Mouse (Mus musculus): ENCODE measurements around the gene Dcun1d2.
A peak's percentile ranks its signal among the peaks of the same experiment; 100 is the strongest.

Dcun1d2 gene

DNA sequence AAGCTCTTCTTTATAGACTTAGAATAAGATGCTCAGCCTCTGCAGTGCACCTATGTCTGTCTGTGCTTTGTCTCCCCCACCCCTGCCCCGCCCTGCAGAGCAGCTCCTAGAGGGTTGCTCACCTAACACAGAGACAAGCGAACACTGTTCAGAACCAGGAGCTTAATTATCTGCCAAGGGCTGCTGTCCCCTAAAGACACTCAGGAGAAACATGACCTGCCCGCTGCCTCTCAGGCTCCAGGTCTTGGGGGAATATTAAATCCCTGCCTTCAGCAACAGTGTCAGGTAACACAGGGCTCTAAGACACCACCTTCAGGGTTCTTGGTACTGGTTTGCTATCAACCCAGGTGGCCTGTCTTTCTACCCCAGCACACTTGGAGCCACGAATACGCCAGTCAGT lies 34.5 kb downstream of the Dcun1d2 start:
- no peak for DNase-seq (ENCODE audit: low read depth)

DNA sequence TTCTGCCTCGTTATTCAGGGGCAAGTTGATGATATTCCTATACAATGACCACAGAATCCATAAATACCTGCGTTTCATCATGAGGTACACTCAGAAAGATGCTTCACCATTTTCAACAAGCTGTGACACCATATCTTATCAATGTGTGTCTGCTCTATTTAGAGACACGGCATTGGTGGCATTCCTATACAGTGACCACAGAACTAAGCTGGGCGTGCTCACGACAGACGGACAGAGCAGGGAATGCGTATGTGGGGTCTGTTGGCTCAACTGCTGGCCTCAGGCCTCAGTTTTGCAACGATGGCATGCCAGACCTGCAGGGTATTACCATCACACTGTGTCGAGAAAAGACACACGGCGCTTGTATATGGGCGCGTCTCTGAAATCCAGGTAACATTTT lies 35.1 kb downstream of the Dcun1d2 start:
- no peak for DNase-seq (ENCODE audit: low read depth)

DNA sequence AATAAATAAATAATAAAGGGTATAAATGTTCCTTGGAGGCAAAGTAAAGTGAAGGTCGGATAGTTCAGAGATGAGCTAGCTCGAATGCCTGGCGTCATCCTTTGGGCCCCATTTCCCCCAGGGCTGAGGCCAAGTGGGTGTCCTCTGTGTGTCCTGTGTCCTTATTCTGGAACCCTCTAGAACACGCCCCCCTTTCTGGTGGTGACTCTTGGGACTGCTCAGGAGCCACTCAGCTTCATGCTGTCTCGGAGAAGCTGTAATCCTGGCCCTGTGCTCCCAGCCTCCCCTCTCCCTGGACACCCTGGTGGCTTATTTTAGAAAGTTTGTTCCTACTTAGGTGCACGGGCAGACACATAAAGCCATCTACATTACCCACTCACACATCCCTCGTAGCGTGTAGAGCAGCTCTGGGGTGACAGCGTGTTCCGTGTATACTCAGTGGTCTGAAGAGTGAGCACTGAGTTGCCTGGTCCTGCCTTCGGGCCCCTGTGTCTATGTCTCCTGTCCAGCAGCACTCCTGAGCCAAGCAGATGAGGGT lies 43.5 kb downstream of the Dcun1d2 start:
- DNase-seq (ENCODE audit: low read depth) = no peak

DNA sequence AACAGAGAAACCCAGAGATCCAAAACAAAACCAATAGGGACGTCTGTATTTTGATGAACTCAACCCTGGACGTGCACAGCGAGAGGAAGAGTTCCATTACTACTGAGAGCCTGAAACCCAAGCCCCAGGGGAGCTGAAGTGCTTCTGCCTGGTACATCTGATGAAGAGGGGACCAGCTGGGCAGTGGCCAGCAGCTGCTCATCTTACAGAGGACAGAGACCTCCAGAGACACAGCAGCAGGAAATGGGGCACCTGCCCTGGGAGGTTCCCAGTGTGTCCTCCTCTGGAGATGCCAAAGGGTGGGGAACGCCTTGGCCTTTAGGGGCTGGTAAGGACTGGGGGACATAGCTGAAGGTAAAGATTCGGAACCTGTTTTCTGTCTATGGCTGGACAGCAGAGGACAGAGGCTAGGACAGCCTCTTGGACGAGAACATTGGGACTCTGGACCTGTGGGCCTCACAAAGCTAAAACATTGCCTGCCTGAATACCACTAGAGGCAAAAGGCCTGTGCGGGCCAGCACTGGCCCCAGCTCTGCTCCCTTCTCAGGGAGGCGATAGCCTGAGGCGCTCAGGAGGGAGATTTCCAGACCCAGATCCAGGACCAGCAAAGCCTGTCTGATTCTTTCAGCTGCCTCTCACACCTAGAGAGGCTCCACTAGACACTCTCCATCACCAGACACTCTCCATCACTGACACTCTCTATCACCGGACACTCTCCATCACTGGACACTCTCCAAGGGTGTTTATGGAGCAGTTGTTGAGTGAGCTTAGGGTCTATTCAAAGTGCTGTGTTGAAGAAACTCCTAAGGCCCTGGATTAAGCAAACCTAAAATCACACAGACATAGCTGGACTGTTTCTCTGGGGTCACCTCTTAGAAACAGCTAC lies 44.7 kb downstream of the Dcun1d2 start:
- DNase-seq (ENCODE audit: low read depth) = no peak

DNA sequence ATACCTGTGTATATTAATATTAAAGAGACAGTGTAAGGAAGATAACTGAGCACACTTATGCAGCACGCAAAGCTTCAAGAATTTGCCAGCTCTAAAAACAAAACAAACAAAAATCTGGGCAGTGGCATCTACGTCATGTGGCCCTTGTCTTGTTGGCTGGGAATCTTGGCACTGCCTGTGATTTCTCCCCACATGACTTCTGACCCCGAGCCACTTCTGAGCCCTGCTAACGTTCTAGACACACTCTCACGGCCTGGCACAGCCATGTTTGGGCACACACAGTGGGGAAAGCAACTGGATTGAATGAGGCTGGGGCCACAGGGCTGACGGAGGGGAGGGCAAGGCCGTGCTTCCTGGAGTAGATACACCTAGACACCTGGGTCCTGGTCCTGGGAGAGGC lies 47.2 kb downstream of the Dcun1d2 start:
- DNase-seq (ENCODE audit: low read depth) = no peak

DNA sequence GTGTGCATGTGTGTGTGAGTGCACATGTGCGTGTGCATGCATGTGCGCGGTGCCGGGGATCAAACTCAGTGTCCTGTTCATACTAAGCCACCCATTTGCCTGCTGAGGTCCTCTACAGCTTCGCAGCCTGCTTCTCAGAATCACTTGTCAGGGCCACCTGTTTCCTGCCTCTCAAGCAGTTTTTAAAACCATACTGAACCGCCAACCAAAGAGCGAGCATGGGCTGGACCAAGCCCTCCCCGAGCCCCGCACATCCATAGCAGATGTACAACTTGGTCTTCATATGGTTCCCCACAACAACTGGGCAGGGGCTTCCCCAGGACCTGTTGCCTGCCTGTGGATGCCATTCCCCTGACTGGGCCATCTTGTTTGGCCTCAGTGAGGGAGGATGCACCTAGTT lies 47.9 kb downstream of the Dcun1d2 start:
- no peak for DNase-seq (ENCODE audit: low read depth)

DNA sequence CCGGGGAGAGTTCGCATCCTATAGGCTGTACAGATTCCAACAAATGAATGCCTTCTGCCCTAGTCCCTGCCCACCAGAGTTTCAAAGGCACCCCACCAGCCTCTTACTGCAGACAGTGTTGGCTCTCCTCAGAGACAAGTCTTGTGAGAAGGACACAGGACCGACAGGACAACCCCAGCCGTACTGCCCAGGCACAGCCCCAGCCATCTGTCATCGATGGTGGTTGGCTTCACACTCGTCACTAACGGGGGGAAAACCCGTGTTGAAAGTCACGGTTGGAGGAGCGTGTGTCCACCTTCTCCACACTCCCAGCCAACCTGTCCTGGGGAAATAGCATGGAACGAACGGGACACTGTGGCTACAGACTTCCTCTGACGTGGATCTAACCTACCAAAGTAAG lies 53.1 kb downstream of the Dcun1d2 start:
- no peak for DNase-seq (ENCODE audit: low read depth)

DNA sequence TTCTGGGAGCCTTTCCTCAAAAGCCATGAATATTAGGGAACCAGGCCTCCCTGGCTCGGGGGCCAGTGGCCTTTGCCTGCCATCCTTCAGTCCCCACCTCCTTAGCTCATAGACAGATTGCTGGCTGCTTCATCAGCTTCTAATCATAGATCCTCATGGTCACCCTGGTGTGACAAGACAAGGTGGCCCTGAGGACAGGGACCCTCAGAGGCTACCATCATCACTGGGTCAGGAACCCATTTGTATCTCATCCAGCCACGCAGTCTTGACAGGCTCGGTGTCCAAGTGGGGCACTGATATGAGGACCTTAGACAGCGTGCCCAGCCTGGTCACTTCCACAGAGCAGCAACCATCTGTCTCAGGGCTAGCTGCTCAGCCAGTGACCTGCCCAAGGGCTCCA lies 57.5 kb downstream of the Dcun1d2 start:
- no peak for DNase-seq (ENCODE audit: low read depth)

DNA sequence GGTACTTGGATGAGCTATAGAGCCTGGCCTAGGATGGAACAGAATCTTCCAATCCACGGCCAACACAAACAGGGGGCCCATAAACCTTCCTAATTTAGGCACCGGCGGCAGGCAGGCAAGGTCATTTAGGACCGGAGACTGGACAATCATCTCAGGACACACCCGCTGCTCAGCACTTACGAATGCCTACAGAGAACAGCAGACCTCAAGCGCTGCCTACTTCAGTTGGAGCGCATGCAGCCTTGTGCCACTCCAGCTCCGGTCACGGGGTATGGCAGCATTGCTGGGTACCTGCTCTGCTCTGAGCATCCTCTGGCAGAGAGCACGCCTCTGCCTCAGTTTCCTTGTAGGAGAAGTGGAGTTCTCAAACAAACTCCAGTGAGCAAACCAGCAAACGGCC lies 58.1 kb downstream of the Dcun1d2 start:
- DNase-seq (ENCODE audit: low read depth) = no peak

DNA sequence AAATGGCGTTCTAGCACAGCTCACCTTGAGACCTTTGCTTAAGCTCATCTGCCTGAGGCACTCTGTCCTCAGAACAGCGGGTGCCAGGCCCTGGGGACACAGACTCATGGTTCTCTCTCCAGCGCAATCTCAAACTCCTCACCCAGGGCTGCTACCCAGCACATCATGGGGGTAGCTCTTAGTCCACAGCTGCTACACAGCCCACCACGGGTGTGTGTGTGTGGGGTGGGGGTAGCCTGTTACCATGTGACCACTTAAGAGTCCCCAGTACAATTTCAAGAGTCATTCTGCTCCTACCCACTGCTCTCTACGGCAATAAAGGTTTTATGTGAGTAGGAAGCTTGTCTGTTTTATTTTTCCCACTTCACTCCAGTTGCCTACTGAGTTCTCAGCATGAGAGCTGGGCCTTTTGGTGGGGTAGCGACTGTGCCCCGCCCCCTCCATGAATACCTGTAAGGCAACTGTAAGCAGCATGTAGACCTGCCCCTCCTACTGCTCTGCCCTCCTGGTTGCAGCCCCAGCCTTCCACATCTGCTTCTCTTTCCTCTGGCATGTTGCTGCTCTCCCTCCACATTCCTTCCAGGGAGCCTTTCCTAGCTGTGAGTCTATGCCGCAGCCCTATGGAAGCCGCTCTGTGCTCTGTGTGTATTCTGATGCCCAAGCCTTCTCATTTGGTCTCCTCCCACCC lies 58.9 kb downstream of the Dcun1d2 start:
- DNase-seq (ENCODE audit: low read depth) = no peak

DNA sequence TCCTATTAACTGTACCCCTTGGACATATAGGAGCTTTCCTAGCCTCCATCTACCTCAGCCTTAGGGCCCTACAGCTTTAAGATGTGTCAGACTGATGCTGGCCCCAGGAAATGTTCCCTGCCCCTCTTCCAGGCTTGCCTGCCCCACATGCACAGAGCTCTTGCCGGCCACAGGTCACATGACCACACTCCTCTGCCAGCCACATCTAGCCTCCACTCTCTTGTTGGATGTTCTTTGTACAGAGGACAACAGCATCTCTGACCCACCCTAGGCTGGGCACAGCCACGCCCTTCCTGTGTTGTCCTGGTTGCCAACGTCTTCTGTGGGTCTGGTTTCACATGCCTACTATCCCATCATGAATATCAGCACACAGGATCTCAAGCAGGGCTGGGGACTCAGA lies 60.7 kb downstream of the Dcun1d2 start:
- DNase-seq (ENCODE audit: low read depth) = peak; percentile 17

DNA sequence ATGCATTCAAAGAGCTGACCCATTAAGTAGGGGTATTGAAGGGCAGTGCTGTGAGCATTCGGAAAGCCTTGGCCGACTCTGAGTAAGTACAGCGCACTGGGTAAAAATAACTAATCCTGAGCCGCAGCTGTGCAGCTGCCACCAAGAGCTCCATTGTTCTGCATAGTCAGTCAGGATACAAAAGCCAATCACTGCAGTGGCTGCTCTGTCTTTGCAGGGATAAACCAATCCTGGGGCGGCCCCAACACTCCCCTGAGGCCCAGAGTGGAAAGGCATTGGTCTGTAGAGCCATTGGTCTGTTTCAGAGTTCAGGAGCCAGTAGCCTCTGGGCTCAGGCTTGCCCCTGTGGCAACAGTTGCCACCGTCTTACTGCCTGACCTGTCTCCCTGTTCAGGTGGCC lies 61.6 kb downstream of the Dcun1d2 start:
- no peak for DNase-seq (ENCODE audit: low read depth)

DNA sequence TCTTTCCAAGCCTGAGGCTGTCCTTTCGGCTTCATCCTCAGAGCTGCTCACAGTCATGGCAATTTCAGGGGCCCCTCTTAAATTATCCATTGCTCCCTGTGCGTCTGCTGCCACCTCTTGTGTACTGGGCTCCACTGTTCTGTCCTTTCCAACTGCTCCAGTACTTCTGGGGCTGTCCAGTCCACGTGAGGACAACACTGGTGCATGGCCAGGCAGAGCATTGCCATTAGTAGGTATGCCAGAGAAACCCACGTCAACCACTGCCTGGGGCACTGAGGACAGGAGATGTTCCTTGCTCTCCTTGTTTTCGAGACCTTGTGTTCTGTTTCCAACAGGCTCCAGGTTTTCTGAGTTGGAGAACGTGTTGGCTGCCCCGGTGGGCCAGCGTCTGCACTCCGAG lies 63.5 kb downstream of the Dcun1d2 start:
- no peak for DNase-seq (ENCODE audit: low read depth)

DNA sequence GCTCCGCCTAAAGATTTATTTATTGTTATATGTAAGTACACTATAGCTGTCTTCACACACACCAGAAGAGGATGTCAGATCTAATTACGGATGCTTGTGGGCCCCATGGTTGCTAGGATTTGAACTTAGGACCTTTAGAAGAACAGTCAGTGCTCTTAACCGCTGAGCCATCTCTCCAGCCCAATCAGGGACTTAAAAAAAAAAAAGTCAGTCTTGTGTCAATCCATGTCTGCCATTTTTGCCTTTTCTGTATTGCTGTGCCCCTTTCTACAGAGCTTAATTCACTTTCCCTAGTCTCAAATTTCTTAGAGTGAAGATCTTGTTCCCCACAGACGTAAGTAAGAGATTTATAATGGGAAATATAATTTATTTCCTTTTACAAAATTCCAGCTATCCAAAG lies 69.5 kb downstream of the Dcun1d2 start:
- no peak for DNase-seq (ENCODE audit: low read depth)

DNA sequence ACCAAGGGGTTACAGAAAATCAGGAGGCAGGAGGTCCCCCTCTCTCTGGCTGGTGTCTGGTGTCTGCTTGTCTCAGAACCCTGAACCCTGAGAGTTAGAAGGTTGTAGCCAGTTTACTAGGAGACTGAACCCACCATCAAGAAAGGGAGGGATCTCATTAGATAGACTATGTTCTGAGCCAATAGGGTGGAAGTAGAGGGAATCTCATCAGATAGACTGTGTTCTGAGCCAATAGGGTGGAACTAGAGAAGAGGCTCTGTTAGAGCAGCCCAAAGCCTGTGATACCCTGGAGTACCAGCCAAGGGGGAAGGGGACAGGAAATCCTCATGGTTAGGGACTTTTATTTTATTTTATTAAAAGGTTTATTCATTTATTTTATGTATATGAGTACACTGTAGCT lies 69.9 kb downstream of the Dcun1d2 start:
- DNase-seq (ENCODE audit: low read depth) = no peak

DNA sequence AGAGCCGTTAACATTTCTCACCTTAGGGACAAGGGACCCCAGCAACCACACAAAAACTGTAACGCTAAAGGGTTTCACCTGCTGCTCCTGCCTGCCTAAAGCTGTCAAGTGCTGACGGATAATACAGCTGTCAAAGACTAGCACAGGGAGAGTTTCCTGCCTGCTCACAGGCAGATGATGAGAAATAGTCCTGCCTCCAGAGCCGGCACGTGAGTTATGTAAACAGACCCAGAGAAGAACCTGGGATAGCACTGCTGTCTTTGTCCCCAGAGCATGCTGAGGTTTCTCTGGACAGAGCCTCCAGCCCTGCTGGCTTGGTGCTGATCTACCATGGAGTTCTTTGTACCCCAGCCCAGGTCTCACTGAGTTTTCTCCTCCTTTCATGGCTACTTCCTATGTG lies 70.8 kb downstream of the Dcun1d2 start:
- DNase-seq (ENCODE audit: low read depth) = no peak

DNA sequence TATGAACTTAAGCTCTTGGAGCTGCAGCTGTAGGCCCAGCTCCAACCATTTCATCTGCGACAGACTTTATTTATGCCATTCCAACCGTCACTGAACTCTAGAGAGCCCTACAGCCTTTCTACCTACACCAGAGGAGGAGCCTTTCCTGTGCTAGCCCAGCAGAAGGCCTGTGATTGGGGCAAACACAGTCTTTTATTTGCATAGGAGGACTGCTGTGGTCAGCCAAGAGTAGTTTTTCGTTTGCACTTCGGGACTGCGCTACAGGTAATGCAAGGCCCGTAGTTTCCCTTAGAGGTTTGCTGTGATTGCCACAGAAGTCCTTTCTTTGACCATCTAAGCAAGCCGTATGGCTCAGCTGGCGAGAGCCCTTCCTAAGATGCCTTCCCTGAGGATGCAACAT lies 71.5 kb downstream of the Dcun1d2 start:
- DNase-seq (ENCODE audit: low read depth) = no peak

DNA sequence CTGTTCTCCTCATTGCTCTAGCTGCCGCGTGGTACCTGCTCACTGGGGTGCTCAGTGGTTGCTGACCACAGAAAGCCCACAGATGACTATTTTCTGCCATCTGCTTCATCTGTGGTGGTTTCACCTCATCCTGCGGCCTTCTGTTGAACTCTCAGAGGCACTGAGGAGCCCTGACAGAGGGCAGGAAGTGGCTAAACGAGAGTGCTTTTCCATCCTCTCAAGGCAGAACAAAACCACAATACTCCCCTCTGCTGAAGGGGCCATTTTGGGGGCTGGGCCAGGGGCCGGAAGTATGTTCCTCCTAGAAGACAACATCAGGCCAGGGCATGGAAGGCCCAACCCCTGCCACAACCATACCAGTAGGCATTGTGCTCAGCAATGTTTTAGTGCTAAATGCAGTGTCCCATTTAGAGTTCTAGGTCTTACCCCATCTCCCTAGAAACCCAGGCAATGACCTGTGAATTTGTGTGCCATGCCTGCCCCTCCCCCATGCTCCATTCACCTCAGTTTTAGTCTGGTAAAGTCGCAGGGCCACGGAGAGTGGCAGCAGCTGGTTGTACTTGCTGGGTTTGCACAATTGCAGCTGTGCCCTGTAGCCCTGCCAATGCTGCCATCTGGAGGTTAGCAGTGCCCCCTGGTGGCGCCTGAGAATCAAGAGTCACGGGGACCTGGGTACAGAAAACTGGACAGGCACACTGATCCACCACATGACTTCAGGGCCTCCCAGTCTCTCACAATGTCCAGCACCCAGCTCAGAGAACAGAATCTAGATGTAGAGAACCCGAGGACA lies 74.3 kb downstream of the Dcun1d2 start:
- peak; percentile 99 for DNase-seq (ENCODE audit: low read depth)

DNA sequence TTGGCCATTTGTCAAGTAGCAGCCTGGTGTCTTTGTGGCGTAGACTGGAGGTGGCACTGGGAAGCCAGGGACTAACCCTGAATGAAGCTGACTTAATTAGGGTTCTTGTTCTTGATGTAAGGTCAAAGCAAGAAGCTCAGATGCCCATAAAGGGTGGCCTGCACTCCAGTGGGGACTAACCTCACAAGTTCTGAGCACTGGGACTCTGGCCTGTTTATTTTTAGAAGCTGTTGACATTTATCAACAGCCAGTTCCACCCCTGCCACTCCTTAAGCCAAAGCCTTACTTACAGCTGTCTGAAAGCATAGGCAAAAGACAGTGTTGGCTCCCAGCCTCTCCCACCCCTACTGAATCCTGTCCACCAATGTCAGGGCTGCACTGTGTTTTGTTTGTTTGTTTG lies 78.2 kb downstream of the Dcun1d2 start:
- DNase-seq (ENCODE audit: low read depth) = no peak

DNA sequence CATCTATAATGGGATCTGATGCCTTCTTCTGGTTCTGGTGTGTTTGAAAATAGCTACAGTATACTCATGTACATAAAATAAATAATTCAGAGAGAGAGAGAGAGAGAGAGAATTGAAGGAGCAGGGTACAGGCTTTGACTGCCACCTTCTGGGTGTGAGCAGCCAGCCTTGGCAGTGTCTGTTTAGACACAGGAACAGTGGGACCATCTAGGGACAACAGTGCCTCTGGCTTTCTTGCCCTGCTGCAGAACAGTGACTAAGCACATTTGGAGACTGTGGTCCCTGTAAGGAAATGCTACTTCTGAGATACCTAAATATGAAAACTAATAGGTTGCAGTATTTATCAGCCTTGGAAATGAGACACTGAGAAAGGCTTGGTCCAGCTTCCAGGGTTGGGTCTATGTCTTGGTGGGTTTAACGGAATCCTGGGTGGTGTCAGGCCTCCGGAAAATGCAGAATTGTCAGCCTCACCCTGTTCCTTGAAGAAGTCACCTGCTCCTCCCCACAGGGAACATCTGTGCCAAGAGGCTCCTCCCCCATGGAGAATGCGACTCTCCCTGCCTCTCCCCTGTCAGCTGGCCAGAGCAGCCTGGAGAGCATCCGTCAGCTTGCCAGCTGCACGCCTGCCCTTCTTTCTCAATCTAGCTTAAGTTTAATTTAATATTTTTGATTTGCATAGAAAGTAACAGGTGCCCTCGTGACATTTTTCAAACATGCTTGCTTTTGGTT lies 79.1 kb downstream of the Dcun1d2 start:
- peak; percentile 90 for DNase-seq (ENCODE audit: low read depth)

DNA sequence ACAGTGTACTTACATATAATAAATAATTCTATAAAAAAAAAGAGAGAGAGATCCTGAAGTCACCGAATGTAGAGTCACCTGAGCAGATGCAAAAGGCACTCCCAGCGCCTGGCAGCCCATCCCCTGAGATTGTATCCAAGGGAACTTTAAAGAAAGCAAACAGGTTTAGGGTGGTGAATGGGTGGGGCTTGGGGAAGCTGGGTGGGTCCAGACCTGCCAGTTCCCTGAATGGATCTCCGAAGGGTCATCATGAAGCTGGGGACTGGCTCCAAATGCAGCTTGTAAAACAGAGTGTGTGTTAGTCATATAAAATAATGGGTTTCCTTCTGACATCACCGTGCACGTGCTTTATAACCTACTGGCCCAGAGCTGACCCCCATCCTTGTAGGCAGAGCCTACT lies 81.6 kb downstream of the Dcun1d2 start:
- no peak for DNase-seq (ENCODE audit: low read depth)
